Mouse (Mus musculus) liver, postnatal 0 days (tissue): ENCODE measurements around the gene Rbfox1.

ENCODE experiments used
- CTCF ChIP-seq: sonication (generic); IDR thresholded peaks from 2 replicates; pipeline ENCODE4 v1.5.1; 2016; ENCODE audit warnings: antibody characterized with exemption, low read depth
- EP300 ChIP-seq: IDR thresholded peaks from 2 replicates; pipeline ENCODE4 v1.6.1; 2016; ENCODE audit warnings: antibody characterized with exemption, low read depth, mild to moderate bottlenecking

GRCm38 (mm10) chr16:6242468-6242867 is 357.3 kb downstream of the Rbfox1 start:
- no peak for TF ChIP-seq CTCF
- TF ChIP-seq EP300, result no peak
